Mouse (Mus musculus) bone marrow macrophage, adult 2 months (primary cell): ENCODE measurements around the gene Fsd2. TPM values are rescaled to one million over a fixed set of nuclear protein-coding genes. Genes with fewer than 3 reads are reported as not detected.

ENCODE experiments used
- H3K27ac ChIP-seq: 2 replicates; pipeline ENCODE4 v1.5.1; 2012; ENCODE audit warnings: low read depth, low read length; ENCODE audit not compliant: insufficient read depth
- H3K4me1 ChIP-seq: 2 replicates; pipeline ENCODE4 v1.6.1; 2012; ENCODE audit warnings: low read length; ENCODE audit not compliant: control insufficient read depth, insufficient read depth
- H3K4me3 ChIP-seq: 2 replicates; pipeline ENCODE4 v1.5.1; 2012; ENCODE audit warnings: mild to moderate bottlenecking, low read length, moderate library complexity; ENCODE audit not compliant: insufficient read depth
- CTCF ChIP-seq: IDR thresholded peaks from 2 replicates; pipeline ENCODE4 v1.5.1; 2012; ENCODE audit warnings: low read depth, mild to moderate bottlenecking, low read length, moderate library complexity
- POLR2A ChIP-seq: IDR thresholded peaks from 2 replicates; pipeline ENCODE4 v1.6.1; 2012; ENCODE audit warnings: mild to moderate bottlenecking, low read depth, low read length, borderline replicate concordance
- polyA plus RNA-seq: library from polyadenylated mRNA; stranded (reverse); fragments of >200 nt; gene quantifications from 2 replicates; pipeline ENCODE4 v1.2.4, GENCODE M21; 2012; ENCODE audit not compliant: missing spikeins, insufficient read depth, insufficient read length

Fsd2 gene
- polyA plus RNA-seq, 1 experiment: 0.32 TPM

GRCm38 (mm10) chr7:81542934-81543333 is 23.8 kb downstream of the Fsd2 start:
- peaks cover 10% of the 10 kb centered on the region for H3K4me1 ChIP-seq
- H3K27ac ChIP-seq: no peak overlapping the region
- no peak for TF ChIP-seq POLR2A
- TF ChIP-seq CTCF: no peak

GRCm38 (mm10) chr7:81541924-81542524 is 24.7 kb downstream of the Fsd2 start:
- TF ChIP-seq CTCF: no peak
- TF ChIP-seq POLR2A: no peak
- Histone ChIP-seq H3K27ac (no peak overlapping the region), H3K4me3 (no peak overlapping the region), H3K4me1 (peaks cover 11% of the 10 kb centered on the region)

More at GRCm38 (mm10) chr7:81542934-81543333, 23.8 kb downstream of the Fsd2 start:
- H3K4me3 ChIP-seq: no peak overlapping the region

- H3K27ac ChIP-seq: no peak overlapping the region
- H3K4me3 ChIP-seq: no peak overlapping the region
- peaks cover 11% of the 10 kb centered on the region for H3K4me1 ChIP-seq
- TF ChIP-seq CTCF: no peak
- no peak for TF ChIP-seq POLR2A
Observed at GRCm38 (mm10) chr7:81540999-81541398, 25.7 kb downstream of the Fsd2 start.

- H3K27ac ChIP-seq: no peak overlapping the region
- TF ChIP-seq POLR2A (no peak), CTCF (no peak)
- no peak overlapping the region for H3K4me3 ChIP-seq
- H3K4me1 ChIP-seq: peaks cover 22% of the 10 kb centered on the region
Observed at GRCm38 (mm10) chr7:81539565-81539964, 27.2 kb downstream of the Fsd2 start.

GRCm38 (mm10) chr7:81538070-81538675 is 28.6 kb downstream of the Fsd2 start:
- peaks cover 22% of the 10 kb centered on the region for H3K4me1 ChIP-seq

GRCm38 (mm10) chr7:81536478-81536877 is 30.3 kb downstream of the Fsd2 start:
- no peak overlapping the region for H3K27ac ChIP-seq
- no peak overlapping the region for H3K4me3 ChIP-seq
- TF ChIP-seq POLR2A: no peak
- peaks cover 22% of the 10 kb centered on the region for H3K4me1 ChIP-seq

More at GRCm38 (mm10) chr7:81538070-81538675, 28.6 kb downstream of the Fsd2 start:
- TF ChIP-seq POLR2A (no peak), CTCF (no peak)
- H3K4me3 ChIP-seq: no peak overlapping the region
- no peak overlapping the region for H3K27ac ChIP-seq

GRCm38 (mm10) chr7:81531462-81531861 is 35.3 kb downstream of the Fsd2 start:
- H3K4me3 ChIP-seq: no peak overlapping the region
- no peak overlapping the region for H3K27ac ChIP-seq
- peaks cover 22% of the 10 kb centered on the region for H3K4me1 ChIP-seq
- TF ChIP-seq POLR2A: no peak
- TF ChIP-seq CTCF: no peak

GRCm38 (mm10) chr7:81528918-81529317 is 37.8 kb downstream of the Fsd2 start:
- Histone ChIP-seq H3K4me1 (peaks cover 17% of the 10 kb centered on the region), H3K4me3 (no peak overlapping the region), H3K27ac (no peak overlapping the region)
- no peak for TF ChIP-seq CTCF
- TF ChIP-seq POLR2A: no peak

- peaks cover 9% of the 10 kb centered on the region for H3K4me1 ChIP-seq
- TF ChIP-seq CTCF: no peak
- no peak for TF ChIP-seq POLR2A
- H3K4me3 ChIP-seq: peak overlapping the region; percentile 73
- peak overlapping the region; percentile 50 for H3K27ac ChIP-seq
Observed at GRCm38 (mm10) chr7:81523663-81524017, 43.1 kb downstream of the Fsd2 start.

- peaks cover 6% of the 10 kb centered on the region; the same call in 1 of the 2 replicates for H3K4me1 ChIP-seq
- peak overlapping the region; percentile 73 for H3K4me3 ChIP-seq
- TF ChIP-seq POLR2A: peak; percentile 68; the same call in 1 of the 2 replicates
- no peak for TF ChIP-seq CTCF
- peak overlapping the region; percentile 56 for H3K27ac ChIP-seq
Observed at GRCm38 (mm10) chr7:81523008-81523662, 43.6 kb downstream of the Fsd2 start.
